Mouse (Mus musculus): Measurements from ENCODE around the gene Ss18l1.

The Ss18l1 gene

GRCm38 (mm10) chr2:180034753-180035152, 7.6 kb upstream of the Ss18l1 start:
- 54% methylated on average over 5 of the region's 5 CpGs for WGBS

DNA sequence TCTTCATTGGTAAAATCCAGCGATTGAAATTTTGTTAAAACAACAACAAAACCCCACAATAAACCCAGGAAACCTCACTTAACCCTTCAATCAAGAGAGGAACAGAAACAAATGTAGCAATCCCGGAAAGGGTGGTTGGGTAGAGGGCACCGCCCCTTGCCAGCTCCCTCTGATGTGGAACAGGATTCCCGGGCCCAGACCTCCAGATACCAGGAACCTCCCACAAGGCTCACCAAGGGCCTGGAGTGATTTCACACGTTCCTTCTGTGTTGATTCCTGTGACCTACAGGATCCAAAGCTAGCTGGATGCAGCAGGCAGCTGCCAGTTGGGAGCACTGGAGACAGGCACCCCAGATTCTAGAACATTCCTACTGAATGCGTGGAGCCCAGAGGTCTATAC, 1.9 kb upstream of the Ss18l1 start:
- WGBS: 42% methylated on average over 6 of the region's 6 CpGs

DNA sequence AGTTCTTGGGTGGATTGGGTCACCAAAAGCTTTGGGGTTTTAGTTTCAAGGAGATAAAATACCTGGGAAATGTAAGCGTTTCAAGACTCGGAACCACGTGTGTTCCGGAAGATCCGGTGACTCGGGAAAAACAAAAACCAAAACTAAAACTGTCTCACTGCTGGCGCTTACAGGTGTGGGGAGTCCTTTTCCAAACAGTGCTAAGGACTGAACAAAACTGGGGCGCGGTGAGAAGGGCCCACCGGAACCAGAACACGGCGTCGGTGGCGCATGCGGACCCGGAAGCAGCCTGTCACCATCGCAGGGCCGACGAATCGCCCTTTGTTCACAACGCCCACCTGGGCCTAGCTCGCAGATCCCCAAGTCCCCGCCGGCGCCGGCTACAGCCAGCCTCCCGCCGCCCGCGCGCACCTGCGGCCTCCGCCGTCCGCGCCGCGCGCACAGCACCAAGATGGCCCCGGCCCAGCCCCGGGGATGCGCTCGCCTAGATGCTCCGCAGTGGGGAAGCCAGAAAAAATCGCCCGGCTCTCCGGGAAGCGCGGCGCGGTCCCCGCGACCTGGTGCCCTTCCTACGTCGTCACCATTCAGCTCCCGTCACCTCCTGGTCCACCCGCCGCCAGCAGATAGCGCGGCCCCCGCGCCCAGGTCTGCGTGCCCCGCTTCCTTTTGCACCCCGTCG, 593 bp upstream of the Ss18l1 start:
- WGBS: under 1% methylated on average over 65 of the region's 66 CpGs

DNA sequence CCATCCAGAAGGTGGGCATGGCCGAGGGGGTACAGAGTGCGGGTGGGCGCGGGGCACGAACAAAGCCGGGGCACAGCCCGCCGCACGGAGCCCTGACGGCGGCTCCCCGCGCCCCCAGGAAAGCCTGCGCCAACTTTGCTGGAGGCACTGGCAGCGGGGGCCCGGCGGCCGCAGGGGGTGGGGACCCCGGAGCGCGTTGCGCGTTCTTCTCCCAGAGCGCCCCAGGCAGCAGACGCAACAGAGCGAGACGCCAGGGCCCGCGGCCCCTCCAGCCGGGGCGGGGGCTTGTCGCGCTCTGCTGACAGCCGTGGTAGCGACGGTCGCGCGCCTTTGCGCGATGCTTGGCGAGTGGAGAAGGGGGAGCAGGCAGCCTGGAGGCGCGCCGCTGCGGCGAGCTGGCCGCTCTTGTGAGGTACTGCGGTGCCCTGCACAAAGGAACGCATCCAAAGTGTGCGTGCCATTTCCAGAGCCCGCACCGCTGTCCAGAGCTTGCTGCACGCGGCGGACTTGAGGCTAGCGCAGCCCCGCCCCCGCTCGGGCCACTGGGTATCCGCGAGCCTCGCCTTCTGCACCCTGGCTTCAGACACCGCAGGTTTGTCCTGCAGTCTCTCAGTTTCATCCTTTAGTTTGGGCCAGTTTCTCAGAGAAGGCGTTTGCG, 678 bp downstream of the Ss18l1 start:
- WGBS: under 1% methylated on average over 66 of the region's 66 CpGs

DNA sequence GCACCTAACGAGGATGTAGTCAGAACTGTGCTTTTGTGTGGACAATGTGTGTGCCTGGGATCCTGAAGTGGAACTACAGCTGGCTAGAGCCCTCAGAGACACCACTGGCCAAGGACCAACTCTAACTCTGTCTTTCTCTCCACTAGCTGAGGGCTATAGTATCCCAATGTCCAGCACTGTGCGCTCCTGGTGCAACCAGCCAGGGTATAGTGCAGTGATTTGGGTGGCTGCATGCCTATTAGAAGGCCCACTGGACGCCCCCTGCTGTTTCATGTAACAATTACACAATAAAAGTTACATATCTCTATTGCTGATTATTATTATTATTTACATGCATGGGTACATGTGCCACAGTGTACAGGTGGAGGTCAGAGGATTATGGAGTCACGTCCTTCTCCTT, 3.0 kb downstream of the Ss18l1 start:
- WGBS: 41% methylated on average over 4 of the region's 4 CpGs

DNA sequence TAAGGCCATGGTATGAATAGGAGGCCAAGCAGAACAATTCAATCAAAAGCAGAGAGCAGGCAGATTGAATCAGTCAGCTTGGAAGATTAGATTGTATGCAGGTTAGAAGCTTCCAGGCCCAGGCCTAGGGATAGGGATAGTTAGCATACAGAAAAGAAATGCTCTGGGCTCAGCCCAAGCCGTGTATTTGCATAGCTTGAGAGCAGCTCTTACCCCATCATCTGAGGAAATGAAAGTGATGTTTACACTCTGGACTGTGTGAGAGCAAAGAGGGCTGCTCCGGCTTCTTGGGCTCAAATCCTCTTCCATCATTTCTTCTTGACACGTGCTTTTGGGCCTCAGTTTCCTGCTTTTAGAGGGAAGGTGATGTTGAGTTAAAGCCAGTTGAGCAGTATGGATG, 5.3 kb downstream of the Ss18l1 start:
- 72% methylated on average over 3 of the region's 3 CpGs for WGBS

DNA sequence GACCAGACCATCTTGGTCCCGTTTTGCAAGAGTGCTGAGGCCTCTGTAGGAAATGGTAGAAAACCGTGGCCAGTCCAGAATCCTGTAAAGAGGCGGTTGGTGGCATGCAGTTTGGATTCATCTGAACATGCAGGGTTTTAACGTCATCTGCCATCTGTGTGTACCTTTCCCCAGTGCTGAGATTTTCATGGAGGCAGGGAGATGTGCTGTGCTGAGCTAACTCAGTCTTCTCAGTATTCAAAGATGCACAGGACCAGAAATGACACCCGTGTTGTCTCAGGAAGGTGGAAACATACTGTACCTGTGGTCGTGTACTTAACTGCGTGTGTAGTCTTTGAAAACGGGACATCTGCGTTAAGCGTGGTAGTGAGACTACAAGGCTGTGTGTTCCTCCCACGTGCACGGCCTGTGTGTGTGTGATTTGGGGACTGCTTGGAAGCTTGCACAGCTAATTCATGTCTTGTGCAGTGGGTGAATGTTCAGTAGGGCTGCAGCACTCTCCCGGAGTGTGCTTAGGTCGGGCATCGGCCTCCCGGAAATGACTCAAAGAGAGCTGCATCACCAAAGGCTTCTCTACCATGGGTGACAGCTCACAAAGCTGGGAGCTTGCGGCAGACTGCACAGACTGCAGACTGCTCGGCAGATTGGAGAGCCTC, 5.8 kb downstream of the Ss18l1 start:
- WGBS: 60% methylated on average over 18 of the region's 18 CpGs

- 27% methylated on average over 5 of the region's 5 CpGs for WGBS
Measured at GRCm38 (mm10) chr2:180050986-180051385, 8.7 kb downstream of the Ss18l1 start.

DNA sequence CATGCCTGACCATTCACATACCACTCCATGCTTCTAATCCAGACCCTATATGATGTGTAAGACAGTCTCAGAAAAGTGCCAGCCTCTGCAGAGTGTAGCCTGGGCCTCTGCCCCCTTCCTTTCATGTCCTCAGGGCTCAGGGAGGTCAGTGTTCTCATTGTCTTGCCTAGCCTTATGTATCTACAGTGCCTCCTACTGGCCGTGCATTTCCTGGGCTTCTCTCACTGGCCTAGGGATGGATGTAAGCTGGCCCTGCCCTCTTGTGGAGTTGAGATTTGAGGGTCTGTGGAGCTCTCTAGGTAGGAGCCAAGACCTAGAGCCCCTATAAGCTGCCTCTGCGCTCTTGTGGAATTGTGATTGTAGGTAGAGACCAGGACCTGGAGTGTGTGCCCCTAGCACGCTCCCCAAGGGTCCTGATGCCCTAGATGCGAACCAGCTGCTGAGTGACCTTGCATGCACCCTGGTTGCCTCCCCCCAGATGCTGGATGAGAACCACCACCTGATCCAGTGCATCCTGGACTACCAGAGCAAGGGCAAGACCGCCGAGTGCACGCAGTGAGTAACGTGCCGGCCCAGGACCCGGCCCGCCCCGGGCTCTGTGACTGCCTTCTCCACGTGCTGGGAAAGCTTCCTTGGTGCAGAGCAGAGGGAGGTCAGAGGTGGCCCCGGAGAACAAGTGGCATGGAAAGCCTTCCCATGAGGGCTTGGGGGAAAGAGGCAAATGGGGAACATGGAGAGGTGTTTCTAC, 9.9 kb downstream of the Ss18l1 start:
- 91% methylated on average over 14 of the region's 14 CpGs for WGBS

DNA sequence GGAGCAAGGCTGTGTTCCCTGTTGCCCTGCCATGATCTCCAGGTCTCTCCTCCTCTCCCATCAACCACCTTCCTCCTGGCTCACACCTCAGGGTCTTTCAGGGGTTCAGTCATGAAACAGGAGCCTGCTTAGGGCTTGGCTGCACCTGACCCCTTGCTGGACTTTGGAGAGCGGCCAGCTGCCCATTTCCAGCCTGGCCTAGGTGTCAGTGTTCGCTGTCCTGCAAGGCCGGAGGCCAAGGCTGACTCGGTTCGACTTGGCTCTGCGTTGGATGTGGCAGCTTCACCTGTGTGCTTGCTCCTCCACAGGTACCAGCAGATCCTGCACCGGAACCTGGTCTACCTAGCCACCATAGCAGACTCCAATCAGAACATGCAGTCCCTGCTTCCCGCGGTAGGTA, 10.7 kb downstream of the Ss18l1 start:
- 96% methylated on average over 9 of the region's 9 CpGs for WGBS

DNA sequence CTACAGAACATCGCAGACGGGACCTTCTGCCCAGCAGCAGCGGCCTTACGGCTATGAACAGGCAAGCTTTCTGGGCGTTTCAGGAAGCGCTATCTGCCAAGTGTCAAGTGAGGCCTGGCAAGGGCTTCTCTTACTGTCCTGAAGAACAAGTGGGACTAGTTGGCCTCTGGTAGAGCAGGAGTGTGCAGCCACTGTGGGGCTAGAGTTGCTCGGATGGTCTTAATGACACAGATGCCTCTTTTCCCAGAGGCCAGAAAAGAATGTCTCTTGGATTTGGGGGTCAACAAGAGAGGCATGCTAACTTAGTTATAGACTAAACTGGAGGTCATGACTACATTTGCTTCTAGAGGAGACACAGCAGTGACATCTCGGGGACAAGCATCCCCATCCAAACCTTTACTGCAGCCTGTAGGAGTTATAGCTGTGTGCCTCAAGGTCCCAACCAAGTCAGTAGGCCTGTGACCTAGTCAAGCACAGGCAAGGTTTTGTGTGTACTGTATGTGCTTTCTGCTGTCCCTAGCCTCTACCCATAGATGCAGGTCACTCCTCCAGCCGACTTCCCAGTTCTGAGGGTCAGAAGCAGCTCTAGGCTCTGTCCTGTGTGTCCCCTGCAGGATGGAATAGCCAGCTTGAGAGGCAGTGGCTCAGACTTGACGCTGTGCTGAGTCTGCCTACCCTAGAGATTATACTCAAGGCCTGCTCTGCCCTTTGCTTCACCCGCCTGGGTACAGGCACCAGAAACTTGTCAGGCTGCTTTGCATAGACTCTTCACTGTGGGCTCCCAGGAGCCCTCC, 21.2 kb downstream of the Ss18l1 start:
- 93% methylated on average over 11 of the region's 11 CpGs for WGBS

- 32% methylated on average over 20 of the region's 20 CpGs for WGBS
Measured at GRCm38 (mm10) chr2:180069770-180070480, 27.6 kb downstream of the Ss18l1 start.

- 1% methylated on average over 58 of the region's 58 CpGs for WGBS
Measured at GRCm38 (mm10) chr2:180070481-180071453, 28.5 kb downstream of the Ss18l1 start, which contains the start of gene Mtg2. Gene Mtg2 (plus strand): TSS chr2:180070588.

GRCm38 (mm10) chr2:180071671-180072070, 29.4 kb downstream of the Ss18l1 start:
- 84% methylated on average over 2 of the region's 2 CpGs for WGBS

- WGBS: 87% methylated on average over 7 of the region's 7 CpGs
Measured at GRCm38 (mm10) chr2:180072886-180073285, 30.6 kb downstream of the Ss18l1 start.

GRCm38 (mm10) chr2:180077622-180078021, 35.3 kb downstream of the Ss18l1 start:
- 87% methylated on average over 3 of the region's 3 CpGs for WGBS

DNA sequence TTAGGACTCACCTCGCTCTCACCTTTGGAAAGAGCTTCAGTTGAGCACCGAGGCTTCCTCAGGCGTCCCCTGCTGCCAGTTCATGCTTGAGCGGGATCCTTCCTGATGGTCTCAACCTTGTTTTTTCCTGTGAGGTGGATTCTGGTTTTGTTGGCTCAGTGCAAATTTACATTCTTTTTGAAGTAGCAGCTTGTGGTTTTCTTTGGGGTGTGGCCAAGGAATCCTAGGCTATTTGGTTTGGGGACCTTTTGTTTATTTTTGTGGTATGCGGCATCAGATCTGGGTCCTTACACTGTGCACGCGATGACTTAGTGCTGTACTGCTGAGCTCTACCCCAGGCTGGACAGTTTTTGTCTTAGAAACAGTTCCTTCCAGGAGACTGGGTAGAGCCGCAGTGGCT, 38.4 kb downstream of the Ss18l1 start:
- WGBS: 74% methylated on average over 8 of the region's 8 CpGs

- WGBS: 64% methylated on average over 10 of the region's 10 CpGs
Measured at GRCm38 (mm10) chr2:180083063-180083462, 40.8 kb downstream of the Ss18l1 start.

- 47% methylated on average over 3 of the region's 3 CpGs for WGBS
Measured at GRCm38 (mm10) chr2:180084565-180084964, 42.3 kb downstream of the Ss18l1 start.
